Mouse (Mus musculus) CH12.LX (cell line): Measurements from ENCODE around the gene 5730522E02Rik. TPM values are rescaled to one million over a fixed set of nuclear protein-coding genes. Genes with fewer than 3 reads are reported as not detected.

ENCODE experiments used
- DNase-seq: peaks from one replicate; pipeline ENCODE4 v3.0.0-alpha.2; 2013; ENCODE audit errors: extremely low read depth
- H3K27ac ChIP-seq: 2 replicates; pipeline ENCODE4 v1.5.1; 2012; ENCODE audit warnings: low read depth, mild to moderate bottlenecking, control low read depth, moderate library complexity; ENCODE audit not compliant: insufficient read depth
- H3K27me3 ChIP-seq: replicated peaks from 2 replicates; pipeline ENCODE3; 2012; ENCODE audit warnings: inconsistent platforms
- H3K36me3 ChIP-seq, 2 experiments: replicated peaks in 1 of 2; 2 replicates each; pipeline versions ENCODE3 to v1.6.1; 2012; ENCODE audit warnings: inconsistent platforms in 1 of 2, low read length in 1 of 2, mild to moderate bottlenecking in 1 of 2, mixed read lengths in 1 of 2, moderate library complexity in 1 of 2; ENCODE audit not compliant: control insufficient read depth in 1 of 2, insufficient read depth in 1 of 2
- H3K4me1 ChIP-seq, 2 experiments: 2 replicates each; pipeline ENCODE4 v1.6.1; 2012; ENCODE audit warnings: inconsistent platforms in 1 of 2, moderate library complexity in 1 of 2; ENCODE audit not compliant: insufficient read depth in 2 of 2, control insufficient read depth in 1 of 2
- H3K4me2 ChIP-seq: 2 replicates; pipeline ENCODE4 v1.6.1; 2012; ENCODE audit warnings: low read depth, mild to moderate bottlenecking, control low read depth; ENCODE audit not compliant: poor library complexity, insufficient read depth, severe bottlenecking
- H3K4me3 ChIP-seq, 3 experiments: fragments of 150-350 bp in 1 of 3; sonication (generic) in 1 of 3; replicated peaks in 1 of 3; 2 replicates each; pipeline versions ENCODE3 to v1.5.1; 2011 to 2012; ENCODE audit warnings: low read depth in 2 of 3, low read length in 2 of 3, mild to moderate bottlenecking in 2 of 3, moderate library complexity in 2 of 3, control low read depth in 1 of 3, improper control_type of control experiment in 1 of 3, inconsistent platforms in 1 of 3, mixed read lengths in 1 of 3; ENCODE audit not compliant: poor library complexity in 1 of 3
- H3K79me2 ChIP-seq: replicated peaks from 2 replicates; pipeline ENCODE4 v1.6.1; 2012; ENCODE audit warnings: mild to moderate bottlenecking, moderate library complexity; ENCODE audit not compliant: control insufficient read depth, poor library complexity, insufficient read depth, severe bottlenecking; ENCODE audit errors: extremely low read depth
- H3K9ac ChIP-seq: 2 replicates; pipeline ENCODE4 v1.6.1; 2012; ENCODE audit warnings: low read depth, mild to moderate bottlenecking, control low read depth, moderate library complexity; ENCODE audit not compliant: insufficient read depth
- H3K9me3 ChIP-seq: replicated peaks from 2 replicates; pipeline ENCODE3; 2012; ENCODE audit warnings: low read length, inconsistent platforms, mixed read lengths
- CHD1 ChIP-seq: IDR thresholded peaks from 2 replicates; pipeline ENCODE4 v1.6.1; 2012; ENCODE audit warnings: low read depth, low read length, improper control_type of control experiment, inconsistent platforms
- E2F4 ChIP-seq: IDR thresholded peaks from 2 replicates; pipeline ENCODE4 v1.6.1; 2011; ENCODE audit warnings: low read depth, low read length, improper control_type of control experiment; ENCODE audit not compliant: insufficient replicate concordance
- ELF1 ChIP-seq: IDR thresholded peaks from 2 replicates; pipeline ENCODE4 v1.6.1; 2014; ENCODE audit warnings: low read depth, mild to moderate bottlenecking, inconsistent platforms, low read length, improper control_type of control experiment
- EP300 ChIP-seq: IDR thresholded peaks from 2 replicates; pipeline ENCODE4 v1.6.1; 2011; ENCODE audit warnings: low read length, improper control_type of control experiment
- GABPA ChIP-seq: IDR thresholded peaks from 2 replicates; pipeline ENCODE4 v1.6.1; 2012; ENCODE audit warnings: low read depth, low read length, improper control_type of control experiment, inconsistent platforms; ENCODE audit not compliant: insufficient replicate concordance
- HCFC1 ChIP-seq: IDR thresholded peaks from 2 replicates; pipeline ENCODE4 v1.6.1; 2012; ENCODE audit warnings: low read depth, mild to moderate bottlenecking, inconsistent platforms, low read length, improper control_type of control experiment
- MAZ ChIP-seq: IDR thresholded peaks from 2 replicates; pipeline ENCODE4 v1.6.1; 2012; ENCODE audit warnings: low read depth, mild to moderate bottlenecking, inconsistent platforms, low read length, improper control_type of control experiment, moderate library complexity
- MXI1 ChIP-seq: IDR thresholded peaks from 2 replicates; pipeline ENCODE4 v1.6.1; 2011; ENCODE audit warnings: mild to moderate bottlenecking, low read depth, low read length, improper control_type of control experiment
- NRF1 ChIP-seq: IDR thresholded peaks from 2 replicates; pipeline ENCODE4 v1.6.1; 2014; ENCODE audit warnings: low read depth, mild to moderate bottlenecking, inconsistent platforms, low read length, improper control_type of control experiment, moderate library complexity
- RAD21 ChIP-seq: IDR thresholded peaks from 2 replicates; pipeline ENCODE4 v1.6.1; 2011; ENCODE audit warnings: low read depth, mild to moderate bottlenecking, low read length, improper control_type of control experiment, moderate library complexity
- RCOR1 ChIP-seq: conservative IDR thresholded peaks from 2 replicates; pipeline ENCODE4 v1.6.1; 2012; ENCODE audit warnings: low read depth, mild to moderate bottlenecking, inconsistent platforms, low read length, improper control_type of control experiment
- TCF12 ChIP-seq: IDR thresholded peaks from 2 replicates; pipeline ENCODE4 v1.6.1; 2014; ENCODE audit warnings: low read depth, mild to moderate bottlenecking, inconsistent platforms, low read length, improper control_type of control experiment
- UBTF ChIP-seq: IDR thresholded peaks from 2 replicates; pipeline ENCODE4 v1.6.1; 2012; ENCODE audit warnings: low read depth, mild to moderate bottlenecking, inconsistent platforms, low read length, improper control_type of control experiment, moderate library complexity
- USF1 ChIP-seq: IDR thresholded peaks from 2 replicates; pipeline ENCODE4 v1.6.1; 2014; ENCODE audit warnings: low read depth, mild to moderate bottlenecking, inconsistent platforms, low read length, improper control_type of control experiment
- USF2 ChIP-seq: conservative IDR thresholded peaks from 2 replicates; pipeline ENCODE4 v1.6.1; 2011; ENCODE audit warnings: low read depth, low read length, improper control_type of control experiment
- ZC3H11A ChIP-seq: IDR thresholded peaks from 2 replicates; pipeline ENCODE4 v1.6.1; 2012; ENCODE audit warnings: low read depth, mild to moderate bottlenecking, inconsistent platforms, low read length, improper control_type of control experiment
- ZKSCAN1 ChIP-seq: IDR thresholded peaks from 2 replicates; pipeline ENCODE4 v1.6.1; 2012; ENCODE audit warnings: low read depth, inconsistent platforms, low read length, improper control_type of control experiment, borderline replicate concordance
- ZMIZ1 ChIP-seq: IDR thresholded peaks from 2 replicates; pipeline ENCODE4 v1.6.1; 2012; ENCODE audit warnings: low read depth, mild to moderate bottlenecking, inconsistent platforms, low read length, improper control_type of control experiment
- dilution Hi-C: fragments of 300-500 bp; cut with MboI; formaldehyde crosslinking; loops from 2 replicates; pipeline ENCODE4 v1.14.3; 2020; ENCODE audit warnings: low sequenced_read_pairs; ENCODE audit not compliant: extremely low pct_unique_long_range_greater_than_20kb, extremely low pct_ligation_motif_present
- in situ Hi-C: fragments of 300-500 bp; cut with MboI; formaldehyde crosslinking; loops from 3 replicates; pipeline ENCODE4 v1.14.3; 2019; ENCODE audit warnings: low sequenced_read_pairs, low pct_ligation_motif_present, low pct_unique_long_range_greater_than_20kb, mixed read lengths
- polyA plus RNA-seq: library from polyadenylated mRNA; unstranded; fragments of >175 nt; gene quantifications from 2 replicates; pipeline ENCODE4 v1.2.1, GENCODE M21; 2012; ENCODE audit warnings: low read depth; ENCODE audit not compliant: insufficient read length
- total RNA-seq, 2 experiments: library from RNA; depleted of rRNA; stranded (reverse); fragments of 300-350 nt in 1 of 2; fragments of >200 nt in 1 of 2; gene quantifications; 2 replicates each; pipeline ENCODE4 v1.2.3; 2012 to 2014

Gene 5730522E02Rik
- total and polyA plus RNA-seq, 3 experiments = not detected

GRCm38 (mm10) chr11:26159033-26159432 is 51.5 kb downstream of the 5730522E02Rik start:
- no peaks in the 10 kb centered on the region for H3K27me3 ChIP-seq
- TF ChIP-seq NRF1 (no peak), USF2 (no peak), HCFC1 (no peak), E2F4 (no peak), ZKSCAN1 (no peak), UBTF (no peak), CHD1 (no peak), ZC3H11A (no peak)
- no peak overlapping the region for H3K4me2 ChIP-seq
- H3K9me3 ChIP-seq = no peaks in the 10 kb centered on the region
- peaks cover 0 to 11% of the 10 kb centered on the region in 2 experiments; a peak in 2 of 4 replicates for H3K4me1 ChIP-seq
- H3K9ac ChIP-seq = no peak overlapping the region
- H3K36me3 ChIP-seq = no peaks in the 10 kb centered on the region
- no peak for DNase-seq
- no peak overlapping the region for H3K4me3 ChIP-seq
- no peak overlapping the region for H3K27ac ChIP-seq
- in situ Hi-C loops (no loop called here), dilution Hi-C loops (no loop called here)
- H3K79me2 ChIP-seq = no peaks in the 10 kb centered on the region

- in situ Hi-C loops (no loop called here), dilution Hi-C loops (no loop called here)
- no peaks in the 10 kb centered on the region for H3K4me1 ChIP-seq
- no peaks in the 10 kb centered on the region for H3K27me3 ChIP-seq
- no peaks in the 10 kb centered on the region for H3K9me3 ChIP-seq
- H3K79me2 ChIP-seq = no peaks in the 10 kb centered on the region
- TF ChIP-seq RAD21 (no peak), RCOR1 (no peak), ZMIZ1 (no peak), MXI1 (no peak), TCF12 (no peak), EP300 (no peak), USF1 (no peak), GABPA (no peak), ELF1 (no peak), HCFC1 (no peak), CHD1 (no peak), MAZ (no peak)
- DNase-seq = no peak
- H3K9ac ChIP-seq = no peak overlapping the region
- no peak overlapping the region for H3K27ac ChIP-seq
- no peak overlapping the region for H3K4me2 ChIP-seq
- no peak overlapping the region for H3K4me3 ChIP-seq
- H3K36me3 ChIP-seq = no peaks in the 10 kb centered on the region
These were observed 70.5 kb downstream of the 5730522E02Rik start for GRCm38 (mm10) chr11:26140024-26140423.
